Mouse (Mus musculus) gastrocnemius, adult 2 months (tissue): ENCODE measurements at regions not wholly inside any gene's neighbourhood (a gene's known extent, or its start where the extent isn't known, plus 50 kb on each side); places are given as distances from the start of the nearest gene placed in this dataset.
"Not testable (repeated sequence)": the region's sequence is repeated elsewhere in the genome, so short reads cannot be mapped to it uniquely, and the experiment has no call there.

Experiments
- DNase-seq: peaks from one replicate; pipeline ENCODE4 v3.0.0; 2022
- H3K27ac ChIP-seq: fragments of 200-600 bp; 2 replicates; pipeline ENCODE4 v1.8.1; 2022; ENCODE audit warnings: mild to moderate bottlenecking
- H3K4me3 ChIP-seq: fragments of 200-600 bp; 2 replicates; pipeline ENCODE4 v1.8.1; 2022; ENCODE audit warnings: mild to moderate bottlenecking, moderate library complexity
- CTCF ChIP-seq: fragments of 200-600 bp; IDR thresholded peaks from 2 replicates; pipeline ENCODE4 v1.8.1; 2022; ENCODE audit warnings: antibody characterized with exemption, mild to moderate bottlenecking, moderate library complexity
- intact Hi-C: fragments of 180-260 bp; cut with DNase I; formaldehyde crosslinking; loops from one replicate; pipeline ENCODE4 v1.15.1; 2025

DNA sequence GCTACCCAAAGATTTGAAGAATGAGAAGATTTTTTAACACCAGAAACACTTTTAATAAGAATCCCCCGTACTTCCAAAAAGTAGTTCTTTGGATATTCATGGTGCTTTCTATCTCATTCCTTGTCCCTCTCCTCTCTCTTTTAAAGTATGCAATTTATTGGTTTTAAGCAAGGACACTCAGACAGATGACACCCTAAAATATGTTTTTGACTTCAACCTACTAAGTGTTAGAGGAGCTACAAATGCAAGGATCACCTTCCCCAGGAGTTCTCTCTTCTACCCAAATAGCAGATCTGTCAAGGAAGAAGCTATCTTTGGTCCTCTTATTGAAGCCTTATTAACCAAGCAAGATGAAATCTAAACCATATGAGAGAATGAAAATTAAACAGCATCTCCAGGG, 86.6 kb upstream of the Ifngr1 start:
- TF ChIP-seq CTCF, result no peak
- intact Hi-C loops, result no loop called here
- Histone ChIP-seq H3K4me3 (no peak overlapping the region), H3K27ac (no peak overlapping the region)
- no peak for DNase-seq

DNA sequence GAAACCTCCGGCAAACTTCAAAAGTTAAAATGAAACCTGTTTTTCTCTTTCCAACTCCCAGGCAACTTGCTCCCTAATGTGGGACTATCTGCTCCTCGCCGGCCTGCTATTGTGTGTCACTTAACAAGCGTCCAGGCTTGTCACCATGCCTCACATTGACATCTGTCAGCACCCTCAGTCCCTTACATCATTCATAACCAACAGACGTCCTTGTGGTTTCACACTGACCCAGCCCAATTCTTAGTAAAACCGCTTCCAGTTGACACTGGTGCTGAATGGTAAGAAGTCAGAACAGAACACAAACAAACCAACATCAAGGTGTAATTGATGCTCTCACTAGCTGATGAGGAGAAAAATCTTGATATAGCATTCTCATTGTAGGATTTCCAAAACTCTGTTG, 85.8 kb upstream of the Ifngr1 start:
- no peak for DNase-seq
- no peak overlapping the region for H3K4me3 ChIP-seq
- intact Hi-C loops, result no loop called here
- no peak for TF ChIP-seq CTCF
- peak overlapping the region; percentile 31; the same call in 1 of the 2 replicates for H3K27ac ChIP-seq

GRCm38 (mm10) chr10:19506434-19506833, 85.3 kb upstream of the Ifngr1 start:
- peak overlapping the region; percentile 31; the same call in 1 of the 2 replicates for H3K27ac ChIP-seq
- DNase-seq, result peak; percentile 36
- no peak for TF ChIP-seq CTCF
- no peak overlapping the region for H3K4me3 ChIP-seq
- intact Hi-C loops, result no loop called here

DNA sequence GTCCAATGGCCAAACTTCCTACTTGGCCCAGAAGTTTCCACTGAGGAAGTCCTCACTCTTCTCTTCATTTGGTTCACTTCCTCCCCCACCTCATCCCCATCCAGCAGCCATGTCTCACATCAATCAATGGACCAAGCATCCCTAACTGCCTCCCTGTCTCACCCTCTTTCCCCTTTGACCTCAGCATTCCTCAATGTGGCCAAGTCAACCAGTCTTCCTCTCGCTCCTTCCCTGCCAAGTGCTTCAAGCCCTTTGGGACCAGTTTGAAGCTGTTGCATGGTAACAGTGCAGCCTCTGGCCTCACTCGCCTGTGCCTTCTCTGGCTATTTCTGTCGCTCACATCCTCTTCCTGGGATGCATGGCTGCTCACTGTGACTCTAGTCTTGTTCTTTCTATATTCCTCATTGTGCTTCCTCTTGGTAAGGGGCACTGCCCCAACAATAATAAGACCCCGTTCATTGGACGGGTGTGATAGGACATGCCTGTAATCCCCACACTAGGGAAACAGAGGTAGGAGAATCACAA, 83.5 kb upstream of the Ifngr1 start:
- Histone ChIP-seq H3K27ac (no peak overlapping the region), H3K4me3 (no peak overlapping the region)
- TF ChIP-seq CTCF, result no peak
- no peak for DNase-seq
- intact Hi-C loops, result no loop called here

- intact Hi-C loops, result loop anchor here (10.0 kb wide), 1 partner anchor 215 kb away; no protein-coding TSS in a partner anchor
- TF ChIP-seq CTCF, result no peak
- Histone ChIP-seq H3K4me3 (no peak overlapping the region), H3K27ac (no peak overlapping the region)
- no peak for DNase-seq
Observed at GRCm38 (mm10) chr10:19510047-19510446, 81.7 kb upstream of the Ifngr1 start.

GRCm38 (mm10) chr10:19514366-19514765, 77.4 kb upstream of the Ifngr1 start:
- not testable (repeated sequence) for H3K4me3 ChIP-seq, H3K27ac ChIP-seq, DNase-seq
- intact Hi-C loops, result loop anchor here (10.0 kb wide), 1 partner anchor 220 kb away; no protein-coding TSS in a partner anchor

DNA sequence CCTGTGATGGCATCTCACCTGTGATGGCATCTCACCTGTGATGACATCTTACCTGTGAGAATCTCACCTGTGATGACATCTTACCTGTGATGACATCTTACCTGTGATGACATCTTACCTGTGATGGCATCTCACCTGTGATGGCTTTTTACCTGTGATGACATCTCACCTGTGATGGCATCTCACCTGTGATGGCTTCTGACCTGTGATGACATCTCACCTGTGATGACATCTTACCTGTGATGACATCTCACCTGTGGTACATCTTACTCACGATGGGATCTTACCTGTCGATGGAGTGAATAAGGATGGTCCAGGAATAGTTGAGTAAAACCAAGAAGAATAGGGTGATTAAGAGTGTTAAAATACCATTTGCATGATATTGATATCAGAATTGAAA, 76.9 kb upstream of the Ifngr1 start:
- no peak for TF ChIP-seq CTCF
- DNase-seq, result no peak
- Histone ChIP-seq H3K27ac (no peak overlapping the region), H3K4me3 (no peak overlapping the region)
- intact Hi-C loops, result loop anchor here (5.0 to 10.0 kb wide), 2 partner anchors 220 to 273 kb away; no protein-coding TSS in a partner anchor

DNA sequence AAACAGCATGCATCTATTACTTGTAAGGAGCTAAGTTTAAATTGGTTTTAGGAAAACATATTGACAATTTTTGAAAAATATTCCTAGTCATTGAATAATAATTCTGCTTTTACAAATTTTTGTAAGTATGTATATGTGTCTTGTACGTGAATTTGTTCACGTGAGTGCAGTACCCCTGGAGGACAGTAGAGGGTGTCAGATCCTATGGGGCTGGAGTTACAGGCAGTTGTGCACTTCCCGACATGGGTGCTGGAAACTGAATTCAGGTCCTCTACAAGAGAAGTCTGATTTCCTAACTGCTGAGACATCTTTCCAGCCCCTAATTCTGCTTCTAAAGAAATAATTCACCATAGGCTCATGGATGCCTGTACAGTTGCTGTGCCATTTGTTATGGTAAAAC, 75.7 kb upstream of the Ifngr1 start:
- no peak for DNase-seq
- no peak overlapping the region for H3K27ac ChIP-seq
- H3K4me3 ChIP-seq, result no peak overlapping the region
- no peak for TF ChIP-seq CTCF
- intact Hi-C loops, result loop anchor here (5.0 to 10.0 kb wide), 2 partner anchors 221 to 274 kb away; no protein-coding TSS in a partner anchor

DNA sequence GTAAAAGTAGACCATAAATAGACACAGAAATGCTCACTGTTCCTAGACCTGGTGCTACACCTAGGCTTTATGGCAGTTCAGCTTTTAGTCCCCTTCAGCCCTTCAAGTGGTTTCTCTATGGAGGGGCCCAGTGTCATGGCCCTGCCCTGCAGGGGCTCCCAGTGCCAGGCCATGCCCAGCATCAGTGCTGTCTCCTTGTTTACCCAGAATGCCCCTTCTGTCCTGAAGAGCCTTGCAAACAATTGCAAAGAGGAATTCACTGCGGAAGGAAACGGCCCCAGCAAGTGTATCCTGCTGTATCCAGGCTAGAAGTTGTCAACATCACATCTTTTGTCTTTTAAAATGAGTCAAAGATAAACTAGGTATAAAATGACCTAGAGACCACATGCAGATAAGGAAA, 74.7 kb upstream of the Ifngr1 start:
- intact Hi-C loops, result loop anchor here (5.0 to 10.0 kb wide), 2 partner anchors 222 to 275 kb away; no protein-coding TSS in a partner anchor
- Histone ChIP-seq H3K4me3 (no peak overlapping the region), H3K27ac (peak overlapping the region; percentile 20; the same call in 1 of the 2 replicates)
- no peak for DNase-seq
- no peak for TF ChIP-seq CTCF

DNA sequence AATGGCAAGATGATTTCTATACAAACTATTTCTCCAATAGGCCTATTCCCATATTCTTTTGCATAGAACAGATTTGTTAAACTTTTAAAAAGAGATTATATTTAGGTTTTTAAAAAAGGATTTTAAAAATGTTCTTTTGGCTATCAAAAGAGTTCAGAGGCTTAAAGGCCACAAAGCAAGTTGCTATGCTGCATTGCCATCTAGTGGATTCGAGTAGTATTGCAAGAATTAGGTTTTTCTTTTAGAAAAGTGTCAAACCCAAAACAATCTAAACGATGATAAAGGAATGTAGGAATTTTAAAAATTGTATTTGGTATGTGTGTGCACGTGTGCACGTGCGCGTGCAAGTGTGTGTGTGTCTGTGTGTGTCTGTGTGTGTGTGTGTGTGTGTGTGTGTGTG, 73.0 kb upstream of the Ifngr1 start:
- intact Hi-C loops, result loop anchor here (1.0 to 10.0 kb wide), 4 partner anchors 26 to 602 kb away; no protein-coding TSS in a partner anchor
- peak; percentile 77 for TF ChIP-seq CTCF
- no peak overlapping the region for H3K4me3 ChIP-seq
- no peak for DNase-seq
- no peak overlapping the region for H3K27ac ChIP-seq

DNA sequence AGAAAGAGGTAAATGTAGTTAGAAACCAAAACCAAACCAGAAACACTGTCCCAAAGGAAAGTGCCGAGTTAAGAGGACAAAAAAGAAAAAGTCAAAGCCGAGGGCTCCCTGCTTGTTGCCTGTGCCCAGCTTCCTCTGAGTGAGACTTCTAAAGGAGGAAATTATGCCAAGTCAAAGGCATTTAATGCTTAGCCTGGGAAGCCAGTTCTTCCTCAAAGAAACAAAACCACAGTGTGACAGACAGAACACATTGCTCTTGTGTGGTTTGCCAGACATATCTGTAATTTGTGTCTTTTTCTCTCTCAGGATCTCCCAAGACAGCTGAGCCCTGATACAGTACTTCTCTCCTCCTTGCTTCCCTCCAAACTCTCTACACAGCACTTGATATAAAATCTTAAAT, 69.6 kb upstream of the Ifngr1 start:
- intact Hi-C loops, result no loop called here
- H3K27ac ChIP-seq, result peak overlapping the region; percentile 20
- no peak overlapping the region for H3K4me3 ChIP-seq
- DNase-seq, result no peak
- TF ChIP-seq CTCF, result no peak

GRCm38 (mm10) chr10:19525939-19526338, 65.8 kb upstream of the Ifngr1 start:
- Histone ChIP-seq H3K27ac (no peak overlapping the region), H3K4me3 (no peak overlapping the region)
- no peak for DNase-seq
- intact Hi-C loops, result no loop called here
- no peak for TF ChIP-seq CTCF

DNA sequence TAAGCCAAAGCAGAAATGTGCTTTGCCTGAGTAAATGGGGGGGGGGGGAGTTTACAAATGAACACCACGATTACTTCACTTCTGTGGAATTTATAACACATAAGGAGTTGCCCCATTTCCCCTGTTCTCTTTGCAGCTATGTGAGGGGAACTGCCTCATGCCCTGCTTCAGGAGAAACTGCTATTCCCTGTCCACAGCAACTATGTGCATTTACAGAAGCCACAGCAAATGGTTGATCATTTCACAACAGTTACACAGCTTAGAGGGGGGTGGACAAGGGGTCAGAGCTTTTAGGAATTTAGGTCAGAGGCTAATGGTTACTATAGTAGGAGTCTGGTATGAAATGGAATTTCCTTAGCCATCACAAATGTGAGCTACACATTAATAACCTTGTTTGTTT, 65.4 kb upstream of the Ifngr1 start:
- Histone ChIP-seq H3K4me3 (no peak overlapping the region), H3K27ac (no peak overlapping the region)
- TF ChIP-seq CTCF, result no peak
- no peak for DNase-seq
- intact Hi-C loops, result no loop called here

- Histone ChIP-seq H3K27ac (no peak overlapping the region), H3K4me3 (no peak overlapping the region)
- no peak for TF ChIP-seq CTCF
- intact Hi-C loops, result no loop called here
- DNase-seq, result no peak
Observed at GRCm38 (mm10) chr10:19529655-19530054, 62.1 kb upstream of the Ifngr1 start.

DNA sequence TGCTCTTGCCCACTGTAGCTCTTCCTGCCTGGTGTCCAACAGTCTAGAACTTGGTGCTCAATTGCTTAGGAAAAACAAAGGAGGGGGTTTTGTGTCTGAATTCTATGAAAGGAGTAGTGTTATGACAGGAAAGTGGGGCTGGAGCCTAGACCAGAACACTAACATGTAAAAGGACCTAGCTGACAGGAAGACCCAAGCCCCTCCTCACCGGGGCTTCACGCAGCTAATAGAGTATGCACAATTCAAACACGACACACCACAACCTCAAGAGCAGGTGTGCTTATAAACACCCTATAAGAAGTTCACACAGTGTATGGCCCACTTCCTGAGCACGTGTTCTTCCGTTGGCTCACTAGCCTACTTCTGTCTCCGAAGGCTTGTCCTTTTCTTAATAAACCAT, 61.7 kb upstream of the Ifngr1 start:
- Histone ChIP-seq H3K27ac (no peak overlapping the region), H3K4me3 (no peak overlapping the region)
- intact Hi-C loops, result no loop called here
- DNase-seq, result no peak
- TF ChIP-seq CTCF, result no peak
